Mouse (Mus musculus): ENCODE measurements around the gene Stx17.

DNA sequence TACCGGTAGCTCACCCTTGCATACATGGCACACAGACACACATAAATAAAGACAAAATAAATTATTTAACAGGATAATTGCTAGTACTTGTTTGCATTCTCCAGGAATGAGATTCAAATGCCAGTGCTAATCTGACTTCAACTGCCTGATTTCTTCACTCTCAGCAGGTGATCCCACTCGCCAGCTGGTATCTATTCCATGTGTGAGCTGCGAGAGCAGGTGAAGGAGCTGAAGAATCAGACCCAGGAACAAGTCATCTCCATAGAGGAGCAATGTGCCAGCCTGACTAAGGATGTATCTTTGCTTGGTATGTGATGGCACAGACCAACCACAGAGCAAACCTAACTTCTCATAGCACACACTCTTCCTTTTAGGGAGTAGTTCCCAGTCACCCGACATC, 78.8 kb downstream of the Stx17 start:
- TF ChIP-seq CTCF (IDR thresholded peaks at IDR 0.05; ENCODE audit: control insufficient read depth, insufficient read depth, low read length) (no peak), POLR2A (IDR thresholded peaks at IDR 0.05; ENCODE audit: borderline replicate concordance, control insufficient read depth, low read depth, low read length) (no peak)

Measured in bone marrow, adult 2 months (tissue).